Mouse (Mus musculus) stomach, postnatal 0 days (tissue): ENCODE measurements at regions not wholly inside any gene's neighbourhood (a gene's known extent, or its start where the extent isn't known, plus 50 kb on each side); places are given as distances from the start of the nearest gene placed in this dataset.

Experiments used
- CTCF ChIP-seq: IDR thresholded peaks from 2 replicates; pipeline ENCODE4 v1.5.1; 2016; ENCODE audit warnings: antibody characterized with exemption, low read depth, mild to moderate bottlenecking, moderate library complexity
- EP300 ChIP-seq: optimal IDR thresholded peaks from 2 replicates; pipeline ENCODE3; 2016; ENCODE audit warnings: antibody characterized with exemption

DNA sequence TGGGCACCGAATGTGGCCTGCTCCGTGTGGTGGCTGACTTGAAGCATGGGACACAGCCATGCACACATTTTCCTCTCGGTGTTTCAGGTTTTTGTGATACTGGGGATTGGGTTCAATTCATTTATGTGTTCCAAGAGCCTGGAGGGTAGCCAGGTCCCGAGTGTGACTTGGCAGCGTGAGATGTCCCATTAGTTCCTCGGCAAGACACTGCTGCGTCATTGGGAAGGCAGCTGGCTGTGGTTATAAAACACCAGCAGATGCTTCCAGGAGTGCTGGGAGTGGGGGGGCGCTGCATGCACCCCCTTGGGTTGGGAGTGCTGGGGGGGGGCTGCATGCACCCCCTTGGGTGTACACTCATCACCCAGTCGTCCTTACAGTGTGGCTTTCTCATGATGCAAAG is 186.9 kb upstream of the Sulf2 start:
- TF ChIP-seq CTCF: no peak
- TF ChIP-seq EP300: no peak
